Mouse (Mus musculus) ES-E14 (cell line): ENCODE measurements around the gene Nipbl.

ENCODE experiments used
- CHD2 ChIP-seq: IDR thresholded peaks from 2 replicates; pipeline ENCODE4 v1.6.1; 2014; ENCODE audit warnings: mild to moderate bottlenecking, low read depth, low read length, inconsistent platforms
- HCFC1 ChIP-seq: IDR thresholded peaks from 2 replicates; pipeline ENCODE4 v1.6.1; 2012; ENCODE audit warnings: low read length, inconsistent platforms, borderline replicate concordance; ENCODE audit not compliant: insufficient read depth
- MAFK ChIP-seq: IDR thresholded peaks from 2 replicates; pipeline ENCODE4 v1.6.1; 2014; ENCODE audit warnings: mild to moderate bottlenecking, low read depth, low read length, inconsistent platforms; ENCODE audit not compliant: insufficient read depth
- ZC3H11A ChIP-seq: IDR thresholded peaks from 2 replicates; pipeline ENCODE4 v1.6.1; 2012; ENCODE audit warnings: low read depth, mild to moderate bottlenecking, inconsistent platforms, low read length, borderline replicate concordance
- ZNF384 ChIP-seq: IDR thresholded peaks from 2 replicates; pipeline ENCODE4 v1.6.1; 2012; ENCODE audit warnings: low read depth, low read length, inconsistent platforms

- no peak for TF ChIP-seq ZC3H11A
- no peak for TF ChIP-seq CHD2
- no peak for TF ChIP-seq HCFC1
- no peak for TF ChIP-seq MAFK
- TF ChIP-seq ZNF384: no peak
These were observed 30.9 kb downstream of the Nipbl start for GRCm38 (mm10) chr15:8413356-8413755.
